Mouse (Mus musculus): ENCODE results near the gene Smco4.

DNA sequence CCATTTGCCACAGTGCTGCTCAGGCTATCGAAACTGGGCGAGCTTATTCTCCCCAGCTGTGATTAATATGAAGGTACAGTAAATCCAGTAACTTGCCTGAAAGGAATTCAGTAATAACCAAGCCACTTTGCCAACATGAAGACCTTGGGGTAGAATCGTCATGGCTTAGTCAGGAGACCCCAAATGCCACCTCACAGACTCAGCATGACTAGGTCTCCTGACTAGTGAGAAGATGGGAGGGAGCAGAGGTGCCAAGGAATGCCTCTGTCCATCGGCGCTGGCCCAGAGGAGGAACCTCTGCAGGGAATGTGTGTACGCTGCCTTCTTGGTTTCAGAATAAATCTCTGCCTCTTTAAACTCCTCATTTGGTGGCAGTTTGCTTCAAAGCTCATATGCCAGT, 30.4 kb downstream of the Smco4 start:
- TF ChIP-seq POLR2A (IDR thresholded peaks at IDR 0.05; ENCODE audit: extremely low read depth, insufficient read depth, low read length), result no peak
- TF ChIP-seq CTCF (IDR thresholded peaks at IDR 0.05; ENCODE audit: extremely low read depth, insufficient read depth, low read length), result no peak
